Mouse (Mus musculus) adipocyte (in vitro differentiated cells): ENCODE data around the gene Ascl2.

Experiments
- DNase-seq: peaks from one replicate; pipeline ENCODE4 v3.0.0-alpha.2; 2016; ENCODE audit warnings: low spot score

Gene Ascl2

GRCm38 (mm10) chr7:142917659-142918058 is 51.4 kb downstream of the Ascl2 start:
- no peak for DNase-seq
